Mouse (Mus musculus): ENCODE results near the gene Clpx.
"Not testable (repeated sequence)": the region's sequence is repeated elsewhere in the genome, so short reads cannot be mapped to it uniquely, and the experiment has no call there.

The Clpx gene

GRCm38 (mm10) chr9:65293973-65294715, at the start of gene Clpx:
Gene Clpx (plus strand): TSS chr9:65294260.
- peak; percentile 96 to 97 for DNase-seq (ENCODE audit: low spot score in 2 of 2)

DNA sequence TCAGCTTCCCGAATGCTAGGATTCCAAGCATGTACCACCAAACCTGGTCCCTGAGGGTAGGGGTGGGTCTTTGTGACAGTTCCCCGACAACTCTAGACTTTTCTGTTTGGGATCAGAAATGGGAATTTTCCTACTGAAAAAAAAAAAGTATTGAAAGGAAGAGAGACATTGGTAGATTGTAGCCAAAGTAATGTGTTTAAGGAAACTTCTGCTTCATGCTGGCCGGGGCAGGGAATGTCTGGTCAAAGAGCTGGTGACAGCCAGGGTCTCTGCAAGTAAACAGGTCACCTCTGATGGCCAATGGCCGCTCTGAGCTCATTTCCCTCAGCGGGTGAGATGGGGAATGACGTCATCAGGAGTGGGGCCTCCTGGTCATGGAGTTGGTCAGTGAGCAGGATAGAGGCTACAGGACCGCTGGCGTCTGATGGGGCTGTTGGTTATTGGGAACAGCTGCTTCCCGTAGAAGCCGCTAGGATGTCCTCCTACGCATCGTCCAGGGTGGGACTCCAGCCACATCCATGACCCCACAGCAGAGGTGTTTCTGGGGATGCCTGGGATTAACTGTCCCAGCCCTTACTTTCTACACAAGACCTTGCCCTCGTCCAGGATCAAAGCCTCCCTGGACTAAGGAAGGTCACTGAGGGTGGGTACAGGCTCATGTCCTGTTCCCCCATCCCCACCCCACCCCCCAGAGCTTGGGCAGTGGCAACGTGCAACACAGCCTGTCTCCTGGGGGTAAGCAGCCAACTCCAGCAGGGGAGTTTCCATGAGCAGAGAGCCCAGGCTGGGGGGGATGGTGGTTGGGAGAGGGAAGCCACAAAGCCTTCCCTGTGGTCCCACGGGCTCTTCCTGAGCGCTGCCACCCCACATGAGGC, 46.3 kb upstream of the Clpx start:
- peak in 1 of 2 experiments; percentile 35 for DNase-seq (ENCODE audit: low spot score in 2 of 2)

GRCm38 (mm10) chr9:65248377-65248690, 45.7 kb upstream of the Clpx start:
- DNase-seq (ENCODE audit: low spot score in 2 of 2) = peak in 1 of 2 experiments; percentile 21

GRCm38 (mm10) chr9:65252026-65252425, 42.0 kb upstream of the Clpx start:
- DNase-seq (ENCODE audit: low spot score in 2 of 2) = peak in 1 of 2 experiments; percentile 18

DNA sequence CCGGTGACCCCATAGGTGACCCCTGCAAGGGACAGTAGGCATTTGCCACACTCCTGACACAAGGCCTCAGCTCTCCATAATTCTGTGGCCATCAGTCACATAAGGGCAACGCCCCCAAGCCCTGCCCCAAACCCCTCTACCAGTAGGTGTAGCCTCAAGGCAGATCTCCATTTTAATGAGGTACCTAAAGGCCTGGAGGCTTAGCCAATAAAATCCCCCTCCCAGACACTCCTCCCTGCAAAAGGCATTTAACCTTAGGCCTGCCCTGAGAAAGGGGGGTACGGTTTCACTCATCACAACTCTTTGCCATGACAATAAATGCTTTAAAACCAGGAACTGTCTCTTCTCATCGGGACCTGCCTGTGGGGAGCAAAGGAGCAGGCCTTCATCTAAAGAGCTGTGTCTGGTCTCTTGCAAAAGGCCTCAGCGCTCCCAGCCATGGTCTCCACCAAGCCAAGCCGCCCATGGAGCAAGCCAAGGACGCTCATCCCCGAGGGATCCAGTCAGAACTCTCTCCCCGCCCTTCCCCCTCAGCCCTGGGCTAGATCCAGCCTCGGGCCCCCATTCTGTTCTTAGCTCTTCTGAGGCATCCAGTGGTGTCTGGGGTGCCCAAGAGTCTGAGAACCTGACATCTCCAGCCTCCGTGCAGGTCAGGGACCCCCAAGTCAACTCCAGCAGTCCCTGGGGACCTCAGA, 38.0 kb upstream of the Clpx start:
- peak in 1 of 2 experiments; percentile 34 for DNase-seq (ENCODE audit: low spot score in 2 of 2)

DNA sequence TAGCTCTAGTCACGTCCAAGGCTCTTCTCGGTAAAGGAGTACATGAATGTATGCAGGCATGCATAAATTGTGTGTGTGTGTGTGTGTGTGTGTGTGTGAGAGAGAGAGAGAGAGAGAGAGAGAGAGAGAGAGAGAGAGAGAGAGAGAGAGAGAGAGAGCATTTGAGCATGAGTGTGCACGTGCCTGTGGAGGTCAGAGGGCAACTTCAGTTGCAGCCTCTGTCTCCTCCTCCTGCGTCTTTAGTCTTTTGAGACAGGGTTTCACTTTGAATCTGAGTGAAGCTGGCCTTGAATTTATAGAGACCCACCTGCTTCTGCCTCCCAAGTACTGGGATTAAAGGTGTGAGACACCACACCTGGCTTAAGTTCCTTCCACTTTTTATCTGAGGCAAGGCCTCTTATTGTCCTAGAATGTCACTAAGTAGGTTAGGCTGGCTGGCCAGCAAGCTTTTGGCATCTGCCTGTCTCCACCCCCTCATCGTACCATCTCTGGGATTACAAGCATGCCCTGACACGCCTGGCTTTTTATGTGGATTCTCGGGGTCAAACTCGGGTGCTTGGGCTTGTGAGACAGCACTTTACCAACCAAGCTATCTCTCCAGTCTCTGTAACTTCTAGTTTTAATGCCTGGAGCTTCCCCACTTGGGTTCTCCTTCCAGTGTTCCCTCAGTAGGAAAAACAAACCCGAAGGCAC, 36.7 kb upstream of the Clpx start:
- no peak for DNase-seq (ENCODE audit: low spot score in 2 of 2)

DNA sequence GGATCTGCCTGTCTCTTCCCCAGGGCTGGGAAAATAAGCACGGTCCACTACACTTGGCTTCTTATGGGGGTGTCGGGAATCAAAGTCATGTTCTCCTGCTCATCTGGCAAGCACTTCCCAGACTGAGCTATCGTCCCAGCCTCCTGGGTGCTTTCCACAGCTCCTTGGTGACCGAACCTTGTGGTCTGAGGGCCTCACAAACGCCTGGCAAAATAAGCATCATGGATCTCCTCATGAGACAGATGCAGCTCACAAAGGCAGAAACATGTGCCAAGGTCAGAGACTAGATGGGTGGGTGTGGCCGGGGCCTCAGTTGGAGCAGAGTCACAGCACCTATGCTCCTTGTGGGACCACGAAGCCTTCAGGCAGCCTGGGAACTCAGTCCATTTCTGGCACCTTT, 34.7 kb upstream of the Clpx start:
- no peak for DNase-seq (ENCODE audit: low spot score in 2 of 2)

DNA sequence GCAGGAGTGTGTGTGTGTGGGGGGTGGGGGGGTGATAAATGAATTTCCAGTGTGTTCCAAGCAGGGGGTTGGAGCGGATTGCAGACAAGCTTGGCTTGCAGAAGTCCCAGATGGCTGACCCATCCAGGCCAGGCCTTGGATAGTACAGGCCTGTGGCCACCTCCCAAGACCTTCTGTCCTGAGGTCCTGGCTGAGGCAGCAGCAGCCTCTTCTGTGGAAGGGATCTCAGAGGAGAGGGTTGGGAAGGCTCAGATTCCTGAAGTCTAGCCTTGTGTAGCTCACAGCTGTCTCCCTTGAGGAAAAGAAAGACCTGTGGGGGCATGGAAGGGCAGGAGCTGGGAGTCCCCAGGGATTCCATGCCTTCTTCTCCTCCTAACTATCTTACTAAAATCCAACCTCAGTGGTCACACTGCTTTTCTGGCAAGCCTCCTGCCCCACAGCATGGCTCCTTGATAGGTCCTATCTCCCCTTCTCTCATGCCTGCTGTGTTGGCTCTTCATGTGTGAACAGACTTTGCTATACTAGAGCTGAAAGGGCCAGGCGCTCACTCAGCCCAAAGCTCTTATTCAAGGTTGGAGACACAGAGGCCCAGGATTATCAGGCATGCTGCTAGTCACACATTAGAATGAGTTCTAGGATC, 32.3 kb upstream of the Clpx start:
- peak in 1 of 2 experiments; percentile 49 for DNase-seq (ENCODE audit: low spot score in 2 of 2)

DNA sequence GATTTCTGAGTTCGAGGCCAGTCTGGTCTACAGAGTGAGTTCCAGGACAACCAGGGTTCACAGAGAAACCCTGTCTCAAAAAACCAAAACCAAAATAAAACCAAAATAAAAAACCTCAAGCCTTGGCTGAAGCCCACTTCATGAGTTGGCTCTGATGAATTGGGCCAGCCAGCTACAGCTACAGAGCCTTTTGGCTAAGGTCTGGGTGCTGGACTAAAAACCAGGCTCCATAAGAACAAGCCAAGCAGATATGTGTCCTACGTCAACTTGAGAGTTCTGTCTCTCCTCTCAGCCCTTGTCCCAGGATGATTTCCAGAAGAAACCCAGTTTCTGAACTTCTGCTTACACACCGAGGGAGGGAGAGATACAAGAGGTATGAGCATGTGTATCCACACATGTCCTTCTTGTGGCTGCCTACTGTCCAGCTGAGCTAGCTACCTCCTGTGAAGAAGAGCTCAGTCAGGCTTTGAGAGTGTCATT, 31.4 kb upstream of the Clpx start:
- no peak for DNase-seq (ENCODE audit: low spot score in 2 of 2)

DNA sequence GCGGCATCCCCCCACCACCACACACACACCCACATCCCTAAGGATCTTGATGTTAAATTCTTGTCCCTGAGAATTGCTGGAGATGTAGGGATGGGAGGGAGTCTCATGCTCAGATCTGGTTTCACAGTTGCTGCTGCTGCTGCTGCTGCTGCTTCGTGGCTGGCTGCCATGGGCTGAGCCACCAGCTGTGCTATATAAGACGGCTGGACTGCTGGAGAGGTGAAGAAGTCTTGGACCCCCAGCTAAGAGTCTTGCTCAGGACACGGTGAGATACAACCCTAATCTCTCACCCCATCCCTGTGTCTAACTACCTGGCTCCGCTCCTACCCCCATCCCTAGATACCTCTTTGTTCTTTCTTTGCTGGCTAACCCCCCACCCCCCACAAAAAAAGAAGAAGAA, 29.1 kb upstream of the Clpx start, which contains the start of gene Cilp:
TSS of gene Cilp (plus strand) at position 222 of the 400 bp plus-strand sequence.
- DNase-seq (ENCODE audit: low spot score in 2 of 2) = no peak

- DNase-seq (ENCODE audit: low spot score in 2 of 2) = no peak
These were observed 26.1 kb upstream of the Clpx start for GRCm38 (mm10) chr9:65267742-65268515.

- no peak for DNase-seq (ENCODE audit: low spot score in 2 of 2)
These were observed 20.8 kb upstream of the Clpx start for GRCm38 (mm10) chr9:65273048-65273809.

- no peak for DNase-seq (ENCODE audit: low spot score in 2 of 2)
These were observed 20.2 kb upstream of the Clpx start for GRCm38 (mm10) chr9:65273873-65274272.

DNA sequence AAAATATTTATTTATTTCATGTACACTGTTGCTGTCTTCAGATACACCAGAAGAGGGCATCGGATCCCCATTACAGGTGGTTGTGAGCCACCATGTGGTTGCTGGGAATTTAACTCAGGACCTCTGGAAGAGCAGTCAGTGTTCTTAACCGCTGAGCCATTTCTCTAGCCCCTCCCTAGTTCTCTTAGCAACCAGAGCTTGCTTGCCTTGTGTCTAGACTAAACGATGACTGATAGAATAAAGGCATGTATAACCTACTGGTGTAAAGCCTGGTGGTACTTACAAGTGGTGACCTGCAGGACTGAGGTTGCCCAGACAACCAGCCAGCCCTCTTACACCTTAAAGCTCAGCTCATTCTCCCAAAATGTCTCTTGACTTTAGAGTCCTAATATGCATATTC, 19.2 kb upstream of the Clpx start:
- DNase-seq (ENCODE audit: low spot score in 2 of 2) = not testable (repeated sequence)

DNA sequence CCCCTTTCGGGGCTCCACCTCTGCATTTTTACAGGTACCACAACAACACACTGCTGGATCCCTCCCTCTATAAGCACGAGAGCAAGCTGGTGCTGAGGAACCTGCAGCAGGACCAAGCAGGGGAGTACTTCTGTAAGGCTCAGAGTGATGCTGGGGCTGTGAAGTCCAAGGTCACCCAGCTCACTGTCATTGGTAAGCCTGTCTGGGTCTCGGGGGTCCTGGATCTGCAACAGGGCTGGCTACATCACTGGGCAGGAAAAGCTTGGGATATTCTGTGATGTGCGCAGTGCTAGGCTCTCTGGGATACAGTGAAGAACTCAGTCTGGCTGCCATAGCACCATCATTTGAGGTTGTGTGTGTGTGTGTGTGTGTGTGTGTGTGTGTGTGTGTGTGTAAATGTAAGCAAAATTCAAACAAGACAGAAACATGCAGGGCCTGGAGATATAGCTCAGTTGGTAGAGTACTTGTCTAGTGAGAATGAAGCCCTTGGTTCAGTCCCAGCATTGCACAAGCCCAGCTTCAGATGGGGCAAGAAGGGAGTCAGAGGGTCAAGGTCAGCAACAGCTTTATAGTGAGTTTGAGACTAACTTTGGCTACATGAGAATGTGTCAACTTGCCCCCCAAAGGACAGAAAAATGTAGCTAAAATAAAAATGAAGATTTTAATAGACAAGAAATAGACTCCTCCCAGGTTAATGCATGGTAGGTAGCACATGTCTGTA, 18.1 kb upstream of the Clpx start:
- no peak for DNase-seq (ENCODE audit: low spot score in 2 of 2)

- no peak for DNase-seq (ENCODE audit: low spot score in 2 of 2)
These were observed 12.4 kb upstream of the Clpx start for GRCm38 (mm10) chr9:65281536-65282151.

DNA sequence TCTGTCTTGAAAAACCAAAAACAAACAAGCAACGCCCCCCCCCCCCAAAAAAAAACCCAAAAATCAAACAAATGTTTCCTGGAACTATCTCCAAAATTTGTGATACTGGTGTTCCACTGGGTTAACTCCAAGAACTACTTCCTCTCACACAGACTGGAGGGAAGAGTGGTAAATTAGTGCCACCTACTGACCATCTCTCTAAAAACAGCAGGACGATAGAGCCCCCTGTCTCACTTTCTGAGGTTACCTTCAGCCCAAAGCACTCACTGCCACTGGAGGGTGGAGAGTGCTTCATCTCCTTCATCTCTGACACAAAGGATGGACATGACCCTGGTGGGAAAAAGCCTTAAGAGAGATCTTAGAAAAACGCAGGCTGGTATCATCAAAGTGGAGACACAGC, 10.8 kb upstream of the Clpx start:
- DNase-seq (ENCODE audit: low spot score in 2 of 2) = no peak

DNA sequence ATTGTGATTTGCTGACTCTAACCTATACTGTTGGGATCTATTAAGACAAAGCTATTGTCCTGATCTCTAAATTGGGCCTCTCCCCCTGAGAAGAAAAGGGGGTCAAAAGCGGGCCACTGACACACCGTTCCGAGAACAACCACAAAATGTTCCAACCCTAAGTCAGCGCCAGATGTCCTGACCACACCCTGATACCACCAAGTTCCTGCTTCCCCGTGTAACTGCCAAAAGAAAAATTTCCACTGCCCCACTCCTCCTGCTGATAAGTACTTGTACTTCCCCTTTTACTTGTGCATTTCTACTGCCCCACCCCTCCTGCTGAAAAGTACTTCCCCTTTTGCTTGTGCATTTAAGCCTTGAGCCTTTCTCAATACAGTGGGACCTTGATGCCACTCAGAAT, 5.8 kb upstream of the Clpx start:
- DNase-seq (ENCODE audit: low spot score in 2 of 2) = not testable (repeated sequence)

All from urinary bladder, postnatal 36 days (tissue).